Mouse (Mus musculus): Measurements from ENCODE around the gene Olfr262.
"Not testable (repeated sequence)": the region's sequence is repeated elsewhere in the genome, so short reads cannot be mapped to it uniquely, and the experiment has no call there.

The Olfr262 gene

DNA sequence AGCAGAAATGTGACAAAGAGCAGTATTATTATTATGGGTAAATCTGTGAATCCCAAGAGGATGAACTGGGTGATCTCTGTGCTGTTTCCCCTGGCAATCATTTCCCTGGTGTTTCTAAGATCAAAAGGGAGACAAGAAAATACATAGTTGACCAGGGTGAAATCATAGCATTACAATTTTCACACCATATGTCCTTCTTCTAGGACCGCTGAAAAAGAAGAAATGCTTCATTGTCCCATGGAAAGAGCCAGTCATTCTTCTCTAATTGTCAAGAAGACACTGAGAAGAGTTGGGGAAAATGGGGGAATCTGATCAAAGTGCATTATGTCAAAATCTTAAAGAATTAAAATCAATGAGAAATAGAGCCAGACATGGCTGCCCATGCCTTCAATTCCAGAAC lies at the start of gene Olfr262:
Olfr262 (minus strand) TSS at position 101 of the 400 bp plus-strand sequence.
- no peak for DNase-seq

DNA sequence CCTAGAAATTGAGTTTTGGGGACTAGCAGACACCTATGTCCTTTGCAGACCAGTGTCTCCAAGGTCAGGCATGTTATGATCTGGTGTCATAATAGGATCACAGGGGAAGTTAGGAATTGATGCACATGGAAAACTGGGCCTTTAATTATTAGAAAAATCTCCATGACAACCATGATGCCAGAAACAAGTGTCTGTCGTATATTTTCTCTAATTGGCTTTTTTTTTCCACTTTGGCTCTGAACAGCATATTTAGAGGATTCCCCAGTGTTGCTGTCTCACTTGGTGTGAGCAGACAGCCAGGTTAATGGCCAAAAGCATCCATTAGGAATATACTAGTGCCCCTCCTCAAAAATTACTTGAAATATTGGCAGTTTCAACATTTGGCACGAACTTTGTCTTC lies 38.1 kb upstream of the Olfr262 start, which contains the start of gene Olfr1434:
Olfr1434 (plus strand) TSS at position 301 of the 400 bp plus-strand sequence.
- no peak for DNase-seq

DNA sequence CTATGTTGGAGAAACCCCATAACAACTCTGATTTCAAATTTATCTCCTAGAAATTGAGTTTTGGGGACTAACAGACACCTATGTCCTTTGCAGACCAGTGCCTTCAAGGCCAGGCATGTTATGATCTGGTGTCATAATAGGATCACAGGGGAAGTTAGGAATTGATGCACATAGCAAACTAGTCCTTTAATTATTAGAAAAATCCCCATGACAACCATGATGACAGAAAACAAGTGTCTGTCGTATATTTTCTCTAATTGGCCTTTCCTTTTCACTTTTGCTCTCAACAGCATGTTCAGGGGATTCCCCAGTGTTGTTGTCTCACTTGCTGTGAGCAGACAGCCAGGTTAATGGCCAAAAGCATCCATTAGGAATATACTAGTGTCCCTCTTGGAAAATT lies 19.3 kb upstream of the Olfr262 start, which contains the start of gene Olfr235:
Olfr235 (plus strand) TSS at position 301 of the 400 bp plus-strand sequence.
- DNase-seq, result no peak

DNA sequence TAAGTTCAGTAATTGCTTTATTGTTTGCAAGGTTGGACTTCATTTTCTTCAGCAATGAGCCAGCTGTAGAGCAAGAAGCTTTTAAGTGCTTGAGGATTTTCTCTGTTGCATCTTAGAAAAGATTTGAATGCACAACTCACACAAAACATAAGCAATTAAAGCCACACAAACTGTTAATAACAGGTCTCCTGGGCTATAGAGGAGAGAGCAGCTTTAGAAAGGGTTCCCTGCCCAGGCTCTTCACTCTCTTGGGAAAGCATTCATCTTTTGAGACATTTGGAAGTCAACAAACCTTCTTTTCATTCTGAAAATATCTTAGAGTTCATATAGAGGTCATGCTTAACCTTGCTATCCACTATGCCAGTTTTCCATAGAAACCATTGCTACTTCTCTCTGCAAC lies 9.0 kb downstream of the Olfr262 start, which contains the start of gene Olfr1432:
Olfr1432 (minus strand) TSS at position 101 of the 400 bp plus-strand sequence.
- not testable (repeated sequence) for DNase-seq

DNA sequence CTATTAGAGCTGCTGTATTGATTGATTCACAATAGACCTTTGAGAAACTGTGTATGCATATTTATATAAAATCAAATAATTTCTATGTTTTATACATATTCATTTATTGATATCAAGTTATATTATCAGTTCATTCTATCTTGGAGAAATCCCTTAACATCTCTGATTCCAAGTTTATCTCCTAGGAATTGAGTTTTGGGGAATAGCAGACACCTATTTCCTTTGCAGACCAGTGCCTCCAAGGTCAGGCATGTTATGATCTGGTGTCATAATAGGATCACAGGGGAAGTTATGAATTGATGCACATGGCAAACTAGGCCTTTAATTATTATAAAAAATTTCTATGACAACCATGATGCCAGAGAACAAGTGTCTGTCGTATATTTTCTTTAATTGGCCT lies 41.1 kb downstream of the Olfr262 start, which contains the start of gene Olfr1431:
Olfr1431 (plus strand) TSS at position 301 of the 400 bp plus-strand sequence.
- DNase-seq, result no peak

DNA sequence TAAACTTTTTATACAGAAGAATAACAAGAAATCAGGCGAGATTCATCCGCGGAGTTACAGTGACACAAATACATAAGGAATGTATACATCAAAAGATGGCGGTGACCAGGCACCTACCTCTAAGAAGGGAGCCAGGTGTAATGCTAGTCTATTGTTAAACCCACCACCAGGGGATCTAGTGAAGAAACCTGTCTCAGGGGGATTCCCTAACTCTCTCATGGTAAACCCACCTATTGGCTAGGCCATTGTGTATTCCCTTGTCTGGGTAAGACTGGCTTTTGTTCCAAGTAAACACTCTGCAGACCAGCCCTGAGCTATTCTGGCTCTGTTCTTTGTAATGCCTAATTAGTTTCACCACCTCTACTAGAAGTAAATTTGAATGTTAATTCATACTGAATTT lies 42.4 kb downstream of the Olfr262 start:
- not testable (repeated sequence) for DNase-seq
